Mouse (Mus musculus) spleen, postnatal 10 days (tissue): ENCODE measurements around the gene Gabarap.

Experiments
- DNase-seq, 2 experiments: peaks; one replicate each; pipeline ENCODE4 v3.0.0; 2021 to 2022; ENCODE audit warnings: low spot score in 2 of 2

Gene Gabarap

DNA sequence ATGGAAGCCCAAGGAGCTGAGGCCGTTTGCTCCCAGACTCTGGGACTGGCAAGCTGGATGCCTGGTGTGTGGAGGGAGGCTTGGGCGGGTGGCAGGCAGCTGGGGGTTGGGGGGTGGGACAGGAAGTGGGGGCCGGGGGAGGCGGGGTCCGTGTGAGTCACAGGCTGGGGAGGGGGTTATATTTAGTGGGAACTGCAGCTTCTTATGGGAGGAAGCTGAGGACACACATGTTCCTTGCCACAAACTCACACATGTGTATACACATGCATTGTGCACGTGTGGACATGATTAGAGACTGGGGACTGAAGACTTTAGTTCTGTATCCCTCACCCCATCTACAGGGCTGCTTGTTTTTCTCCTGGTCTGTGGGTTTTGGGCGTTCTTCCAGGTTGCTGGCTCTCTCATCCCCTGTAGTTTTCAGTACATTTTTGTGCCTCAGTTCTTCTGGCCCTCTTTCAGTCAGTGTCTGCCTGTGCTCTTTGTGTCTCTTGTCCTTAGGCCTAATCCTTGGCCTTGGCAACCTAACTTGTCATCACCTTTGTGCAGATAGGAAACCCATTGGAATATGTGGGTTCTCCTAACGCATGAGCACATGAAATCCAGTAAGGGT lies 29.2 kb downstream of the Gabarap start:
- no peak for DNase-seq

DNA sequence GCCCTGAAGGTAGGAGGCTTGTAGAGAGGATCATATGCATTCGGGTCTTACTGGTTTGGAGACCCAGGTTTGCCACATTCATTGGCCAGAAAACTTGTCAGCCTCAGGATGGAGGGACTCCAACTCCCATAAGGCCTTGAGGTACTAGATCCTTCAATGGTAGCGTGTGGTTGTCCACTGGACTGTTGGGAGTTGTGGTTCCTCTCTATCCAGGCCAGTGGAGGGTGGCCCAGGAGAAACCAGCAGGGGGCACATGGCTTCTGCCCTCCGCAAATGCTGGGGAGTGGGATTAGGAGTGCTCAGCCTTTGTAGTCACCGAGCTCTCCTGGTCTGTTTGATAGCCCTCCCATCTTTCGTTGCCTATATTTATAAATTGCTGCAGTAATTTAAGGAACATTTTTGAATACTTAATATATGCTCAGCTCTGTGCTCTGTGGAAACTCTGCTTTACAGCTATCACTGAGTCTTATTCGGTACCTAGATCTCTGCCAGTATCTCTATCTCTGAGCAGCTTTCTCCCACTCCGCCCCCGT lies 29.9 kb downstream of the Gabarap start:
- DNase-seq, result peak; percentile 53 to 71

GRCm38 (mm10) chr11:70021264-70022132 lies 30.6 kb downstream of the Gabarap start:
- DNase-seq, result peak; percentile 82 to 97

GRCm38 (mm10) chr11:70023481-70024150 lies 32.7 kb downstream of the Gabarap start:
- DNase-seq, result no peak

DNA sequence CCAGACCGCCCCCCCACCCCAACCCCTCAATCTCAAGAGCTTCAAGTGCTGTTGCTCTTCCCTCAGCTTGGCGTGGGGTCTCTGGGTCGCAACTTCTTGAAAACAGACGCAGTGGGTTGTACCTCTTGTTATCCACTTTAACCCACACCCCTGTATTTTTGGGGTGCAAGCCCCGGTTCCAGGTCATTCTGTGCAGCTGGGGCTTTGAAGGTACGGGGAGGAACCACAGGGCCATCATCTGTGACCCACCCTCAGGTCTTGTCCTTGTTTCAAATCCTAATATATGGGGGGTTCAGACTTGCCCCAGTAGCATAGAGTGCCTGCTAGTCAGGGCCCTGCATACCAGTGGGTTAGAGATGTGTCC lies 33.2 kb downstream of the Gabarap start:
- no peak for DNase-seq

DNA sequence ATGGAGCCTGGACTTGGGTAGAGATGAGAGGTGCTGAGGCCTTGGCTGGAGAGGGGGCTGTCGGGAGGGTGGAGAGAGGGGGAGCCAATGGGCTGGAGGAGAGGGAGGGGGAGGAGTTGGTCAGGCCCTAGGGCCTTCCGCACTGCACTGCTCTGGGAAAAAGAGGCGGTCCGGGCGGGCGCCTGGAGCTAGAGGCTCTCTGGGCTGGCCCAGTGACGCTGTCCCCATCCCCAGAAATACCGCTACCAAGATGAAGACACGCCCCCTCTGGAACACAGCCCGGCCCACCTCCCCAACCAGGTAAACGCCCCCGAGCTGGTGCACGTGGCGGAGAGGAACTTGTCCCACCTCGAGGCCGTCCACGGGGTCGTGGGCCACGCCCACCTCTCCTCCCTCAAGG lies 35.7 kb downstream of the Gabarap start:
- DNase-seq, result no peak

DNA sequence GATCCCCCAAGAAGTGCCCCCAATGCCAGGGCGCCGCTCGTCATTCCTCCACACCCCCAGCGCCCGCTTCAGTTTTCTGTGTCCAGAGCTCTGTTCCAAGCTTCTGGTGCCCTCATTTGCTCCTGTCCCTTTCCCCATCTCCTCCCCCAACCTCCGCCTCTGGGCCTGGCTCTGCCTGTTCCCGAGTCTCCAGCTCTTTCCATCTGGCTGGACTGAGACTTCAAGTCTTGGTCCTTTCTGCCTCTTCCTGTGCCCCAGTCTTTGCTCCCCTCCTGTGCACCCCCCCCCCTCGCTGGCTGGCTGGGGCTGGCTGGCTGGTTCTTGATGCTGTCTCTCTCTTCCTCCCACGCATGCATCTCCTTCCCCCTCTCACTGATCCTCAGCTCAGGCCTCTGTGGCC lies 36.5 kb downstream of the Gabarap start:
- no peak for DNase-seq

- no peak for DNase-seq
Measured at GRCm38 (mm10) chr11:70028401-70029129, 37.6 kb downstream of the Gabarap start.

DNA sequence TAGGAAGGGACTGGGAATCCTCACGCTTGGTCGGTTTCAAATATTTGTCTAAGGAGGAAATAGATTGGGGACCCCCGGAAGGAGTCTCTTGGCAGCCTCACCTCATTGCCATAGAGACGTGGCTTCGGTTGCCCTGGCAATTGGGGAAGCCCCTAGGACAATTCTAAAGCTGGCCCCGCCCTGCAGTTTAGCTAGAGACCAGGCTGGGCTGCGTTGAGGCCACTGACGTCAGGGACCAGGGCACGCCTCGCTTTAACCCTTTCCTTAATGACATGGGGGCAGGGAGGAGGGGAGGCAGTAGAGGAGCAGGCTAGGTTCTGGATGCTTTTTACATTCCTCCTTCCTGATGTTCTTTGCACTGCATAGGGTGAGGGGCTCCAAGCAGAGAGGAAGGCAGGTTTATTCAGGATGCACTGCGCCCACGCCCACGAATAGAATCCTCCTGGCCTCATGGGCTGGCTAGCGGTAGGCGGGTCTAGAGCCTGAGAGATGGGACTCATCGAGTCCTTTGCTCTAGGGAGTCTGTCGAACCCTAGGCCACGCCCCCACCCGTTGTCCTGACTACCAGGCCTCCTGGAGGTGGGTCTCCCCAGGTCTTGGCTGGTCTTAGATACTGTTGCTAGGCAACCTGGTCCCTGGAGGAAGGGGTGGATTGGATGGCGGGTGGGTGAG lies 38.3 kb downstream of the Gabarap start:
- peak in 1 of 2 experiments; percentile 75 for DNase-seq

- no peak for DNase-seq
Measured at GRCm38 (mm10) chr11:70029829-70030550, 39.0 kb downstream of the Gabarap start.

GRCm38 (mm10) chr11:70030651-70031320 lies 39.8 kb downstream of the Gabarap start:
- DNase-seq, result no peak

- no peak for DNase-seq
Measured at GRCm38 (mm10) chr11:70031321-70031670, 40.4 kb downstream of the Gabarap start.

DNA sequence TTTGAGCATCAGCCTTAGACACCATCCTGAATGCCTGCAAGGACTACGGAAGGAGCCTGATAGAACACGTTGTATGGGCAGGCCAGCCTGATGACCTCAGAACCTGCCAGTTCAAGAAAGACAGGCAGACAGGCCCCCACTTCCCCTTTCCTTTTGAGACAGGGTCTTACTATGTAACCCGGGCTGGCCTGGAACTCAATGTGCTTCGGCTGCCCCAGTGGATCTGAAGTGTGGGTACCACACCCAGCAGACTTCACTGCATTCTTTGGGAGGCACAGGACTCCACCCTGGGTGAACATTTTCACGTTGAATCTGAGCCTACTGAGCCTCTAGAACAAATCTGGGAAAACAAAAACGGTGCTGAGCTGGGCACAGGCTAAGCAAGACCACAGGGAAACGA lies 47.2 kb downstream of the Gabarap start:
- no peak for DNase-seq

DNA sequence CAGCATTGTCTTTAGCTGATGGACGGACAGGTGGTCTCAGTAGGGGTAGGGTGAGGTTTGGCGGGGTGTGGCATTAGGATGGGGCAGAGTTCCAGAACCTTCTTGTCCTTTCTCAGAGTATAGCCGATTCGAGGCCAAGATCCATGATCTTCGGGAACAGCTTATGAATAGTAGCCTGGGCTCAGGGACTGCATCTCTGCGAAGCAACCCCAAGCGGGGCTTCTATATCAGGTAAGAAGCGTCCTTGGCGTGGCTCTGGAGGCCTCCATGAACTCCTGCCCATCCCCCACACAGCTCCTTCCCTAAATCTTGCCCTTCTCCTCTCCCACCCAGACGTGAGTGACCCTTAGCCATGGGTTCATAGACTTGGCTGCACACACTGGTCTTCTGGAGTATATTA lies 48.7 kb downstream of the Gabarap start:
- DNase-seq, result no peak

DNA sequence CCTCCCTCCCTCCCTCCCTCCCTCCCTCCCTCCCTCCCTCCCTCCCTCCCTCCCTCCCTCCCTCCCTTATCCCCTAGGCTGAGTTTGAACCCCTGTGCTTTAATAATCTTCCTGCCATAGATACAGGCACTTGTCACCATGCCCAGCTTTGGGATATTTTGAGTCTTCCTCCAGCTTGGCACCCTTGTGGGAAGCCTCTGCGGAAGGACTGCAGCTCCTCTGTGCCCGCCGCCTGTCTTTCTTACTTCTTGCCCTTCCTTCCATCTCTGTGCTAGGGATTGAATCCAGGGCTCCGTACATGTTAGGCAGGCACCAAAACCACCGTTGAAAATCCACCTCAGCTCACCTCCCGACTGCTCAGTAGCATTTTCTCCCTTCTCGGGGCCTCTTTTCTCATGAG lies 49.2 kb downstream of the Gabarap start:
- no peak for DNase-seq

GRCm38 (mm10) chr11:70042309-70043085 lies 51.6 kb downstream of the Gabarap start:
- no peak for DNase-seq

DNA sequence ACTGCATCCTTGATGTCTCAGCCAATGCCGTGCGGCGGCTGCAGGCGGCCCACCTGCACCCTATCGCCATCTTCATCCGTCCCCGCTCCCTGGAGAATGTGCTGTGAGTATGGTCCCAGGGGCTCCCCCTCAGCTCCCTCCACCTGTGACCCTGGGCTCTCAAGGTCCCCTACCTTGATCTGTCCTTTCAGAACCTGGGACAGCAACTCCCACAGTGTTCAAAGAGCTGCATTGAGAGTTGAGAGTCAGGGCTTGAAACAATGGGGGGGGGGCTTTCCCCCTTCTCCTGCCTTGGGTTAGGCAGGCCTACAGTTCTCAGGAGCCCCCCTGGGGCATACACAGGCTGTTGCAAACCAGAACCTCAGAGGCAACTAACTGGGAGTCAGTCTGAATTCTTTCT lies 52.7 kb downstream of the Gabarap start:
- DNase-seq, result no peak
